Comparison of ENCODE assay signal across 16 mouse cellular contexts in genomic region chr6:95637416-95637815, GRCm38 (mm10).
"Had no signal": no experiment of that assay in that cellular context is flagged by ENCODE, and none has a peak within 500 bp of the region (broad histone marks: within the 10 kb centered on the region; RNA-seq: fewer than 3 reads in every experiment).

No protein-coding gene starts in this region.

- DNase-seq: cerebellum, adult 9-10 months; cerebellum, adult 9-11 months; cerebellum, postnatal 10 days; cerebellum, postnatal 14 days; cerebellum, postnatal 25 days; cerebellum, postnatal 36 days; embryo, embryonic 11 days; forebrain, postnatal 0 days; gastrocnemius, adult 2 months; gastrocnemius, postnatal 10 days; gastrocnemius, postnatal 14 days; gastrocnemius, postnatal 25 days; gastrocnemius, postnatal 36 days; heart, adult 11 months; heart, adult 18-20 months; heart, adult 2 months had no signal
